Mouse (Mus musculus) left cerebral cortex, adult 2 months (tissue): ENCODE measurements around the gene Tomm6. TPM values are rescaled to one million over a fixed set of nuclear protein-coding genes. Genes with fewer than 3 reads are reported as not detected.

Experiments
- DNase-seq, 2 experiments: peaks; one replicate each; pipeline ENCODE4 v3.0.0; 2021 to 2022; ENCODE audit warnings: low spot score in 2 of 2, mixed read lengths in 1 of 2; ENCODE audit errors: extremely low spot score in 1 of 2
- H3K27ac ChIP-seq: fragments of 200-600 bp; 2 replicates; pipeline ENCODE4 v1.8.1; 2022
- H3K4me3 ChIP-seq: fragments of 200-600 bp; 2 replicates; pipeline ENCODE4 v1.8.1; 2022
- CTCF ChIP-seq: fragments of 200-600 bp; IDR thresholded peaks from 2 replicates; pipeline ENCODE4 v1.8.1; 2022; ENCODE audit warnings: antibody characterized with exemption, mild to moderate bottlenecking, moderate library complexity
- intact Hi-C: fragments of 180-260 bp; cut with DNase I; formaldehyde crosslinking; loops from one replicate; pipeline ENCODE4 v1.15.1; 2025
- total RNA-seq, 2 experiments: library from RNA; stranded (reverse); gene quantifications; 2 replicates each; pipeline ENCODE4 v1.2.3; 2021

The Tomm6 gene
- total RNA-seq, 2 experiments from 2014 or later: 185 to 208 TPM

DNA sequence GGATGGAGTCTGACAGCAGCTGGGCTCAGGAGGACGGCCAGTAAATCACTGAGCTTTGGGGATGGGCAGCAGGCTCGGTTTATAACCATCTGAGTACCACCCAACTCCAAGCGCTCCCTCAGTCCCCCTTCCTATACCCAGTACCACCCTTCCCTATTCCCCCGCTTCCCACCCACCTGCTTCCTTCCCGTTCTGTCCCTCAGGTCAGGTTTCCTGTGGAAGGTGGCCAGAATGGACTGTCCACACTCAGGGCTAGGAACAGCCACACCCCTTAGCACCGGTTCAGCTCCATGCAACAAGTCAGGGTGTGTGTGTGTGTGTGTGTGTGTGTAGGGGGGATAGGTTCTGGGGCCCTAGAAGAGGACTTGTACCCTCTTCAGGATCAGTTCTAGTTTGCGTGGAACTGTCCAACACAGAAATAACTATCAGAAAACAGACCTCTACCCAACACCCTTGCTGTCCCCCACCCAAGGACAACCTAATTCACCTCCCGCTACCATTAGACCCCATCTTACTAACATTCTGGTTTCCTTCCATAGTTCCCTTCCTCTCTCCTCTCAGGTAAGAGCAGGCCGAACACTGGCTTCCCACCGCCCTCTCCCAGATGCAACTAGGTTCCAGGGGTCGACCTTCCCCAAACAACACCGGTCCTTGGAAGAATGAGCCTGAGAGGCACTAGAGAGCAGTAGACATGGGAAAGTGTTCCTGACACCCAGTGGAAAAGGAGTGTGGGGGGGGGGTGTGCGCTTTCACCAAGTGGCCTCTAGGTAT is 5.7 kb upstream of the Tomm6 start:
- intact Hi-C loops: no loop called here
- H3K27ac ChIP-seq: no peak overlapping the region
- TF ChIP-seq CTCF: no peak

DNA sequence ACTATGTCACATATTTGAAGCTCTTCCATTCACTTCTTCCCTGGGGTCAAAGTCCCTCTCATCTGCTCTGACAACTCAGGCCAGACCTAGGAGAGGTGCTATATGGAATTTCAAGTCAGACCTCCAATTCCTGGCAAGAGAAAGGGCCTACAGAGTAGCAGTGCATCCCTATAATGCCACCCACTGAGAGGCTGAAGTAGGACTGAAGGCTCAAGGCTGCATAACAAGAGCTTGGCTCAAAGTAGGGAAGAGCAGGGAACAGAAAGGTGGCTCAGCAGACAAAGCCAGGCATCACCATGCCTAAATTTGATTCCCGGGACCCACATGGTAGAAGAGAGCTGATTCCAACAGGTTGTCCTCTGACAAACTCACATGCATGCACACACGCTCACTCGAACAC is 3.5 kb upstream of the Tomm6 start:
- Histone ChIP-seq H3K27ac (no peak overlapping the region), H3K4me3 (no peak overlapping the region)
- DNase-seq: no peak
- intact Hi-C loops: no loop called here
- no peak for TF ChIP-seq CTCF

More for the DNA sequence above, 5.7 kb upstream of the Tomm6 start:
- no peak for DNase-seq
- H3K4me3 ChIP-seq: peak overlapping the region; percentile 79

DNA sequence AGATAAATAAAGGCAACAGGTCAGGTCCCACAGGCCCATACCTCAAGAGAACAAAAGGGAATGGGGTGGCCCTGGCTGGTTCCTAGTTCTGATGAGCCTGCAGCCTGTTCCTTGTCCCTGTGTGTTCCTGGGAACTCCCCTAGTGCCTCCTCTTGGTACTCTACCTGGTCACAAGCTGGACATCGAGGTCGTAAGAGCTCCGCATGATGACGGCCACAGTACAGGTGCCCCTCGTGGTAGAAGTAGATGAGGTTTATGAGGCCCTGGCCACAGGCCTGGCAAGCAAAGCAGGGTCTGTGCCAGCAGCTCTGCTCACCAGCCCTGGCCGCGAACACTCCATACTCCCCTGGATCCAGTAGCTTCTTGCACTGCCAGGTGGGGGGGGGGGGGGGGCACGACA is 1.7 kb upstream of the Tomm6 start:
- no peak overlapping the region; the same call in 1 of the 2 replicates for H3K27ac ChIP-seq
- intact Hi-C loops: loop anchor here (5.0 to 10.0 kb wide), 3 partner anchors 78 to 325 kb away; partner anchors contain the start of genes Bysl, Gm20517, Med20 and Mrps10
- DNase-seq: no peak
- peak overlapping the region; percentile 93 for H3K4me3 ChIP-seq
- TF ChIP-seq CTCF: no peak; the same call in 1 of the 2 replicates

DNA sequence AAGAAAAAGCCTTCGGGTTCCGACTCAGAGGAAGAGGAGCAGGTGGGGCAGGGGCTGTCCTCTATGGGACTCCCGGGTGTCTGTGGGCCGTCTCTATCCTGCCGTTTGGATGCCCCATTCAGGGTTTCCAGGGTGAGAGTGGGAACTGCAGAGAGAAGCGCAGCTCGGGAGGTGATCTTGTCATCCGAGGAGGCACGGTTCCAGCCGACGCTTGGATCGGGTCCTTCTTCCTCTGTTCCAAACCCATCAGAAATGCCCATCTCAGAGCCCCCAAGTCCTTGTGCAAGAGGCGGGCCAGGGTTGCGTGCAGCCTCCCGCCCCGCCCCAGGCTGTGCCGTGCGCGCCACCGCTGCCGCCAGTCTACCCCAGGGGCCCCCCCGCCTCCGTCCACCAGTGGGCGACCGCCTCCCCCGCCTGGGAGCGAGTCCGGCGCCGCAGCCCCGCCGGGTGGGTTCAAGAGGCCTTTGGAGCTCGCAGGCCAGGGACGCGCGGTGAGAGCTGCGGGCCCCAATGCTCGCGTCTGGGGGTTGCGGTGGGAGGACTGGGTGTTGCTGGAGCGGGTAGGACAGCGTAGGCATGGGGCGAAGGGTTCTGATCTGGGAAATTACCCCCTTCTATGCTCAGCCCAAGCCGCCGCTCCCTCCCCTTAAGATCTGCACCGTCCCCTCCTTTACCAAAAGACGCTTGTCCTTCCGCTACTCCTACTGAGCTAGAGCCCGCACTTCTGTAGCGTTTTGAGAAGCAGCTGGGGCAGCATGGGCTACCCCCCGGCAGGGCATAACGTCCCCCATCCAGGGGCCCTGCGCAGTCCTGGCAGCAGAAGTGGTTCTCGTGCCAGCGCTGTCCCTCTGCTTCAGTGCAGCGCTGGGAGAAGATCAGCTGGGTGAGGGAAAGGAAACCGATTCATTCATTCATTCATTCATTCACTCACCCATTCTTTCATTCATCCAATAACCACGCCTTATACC is 706 bp upstream of the Tomm6 start, which contains the start of gene Frs3:
Gene Frs3 (plus strand): TSS at position 423 of the 968 bp plus-strand sequence.
- H3K4me3 ChIP-seq: peak within 1 kb of the TSS; percentile 93

DNA sequence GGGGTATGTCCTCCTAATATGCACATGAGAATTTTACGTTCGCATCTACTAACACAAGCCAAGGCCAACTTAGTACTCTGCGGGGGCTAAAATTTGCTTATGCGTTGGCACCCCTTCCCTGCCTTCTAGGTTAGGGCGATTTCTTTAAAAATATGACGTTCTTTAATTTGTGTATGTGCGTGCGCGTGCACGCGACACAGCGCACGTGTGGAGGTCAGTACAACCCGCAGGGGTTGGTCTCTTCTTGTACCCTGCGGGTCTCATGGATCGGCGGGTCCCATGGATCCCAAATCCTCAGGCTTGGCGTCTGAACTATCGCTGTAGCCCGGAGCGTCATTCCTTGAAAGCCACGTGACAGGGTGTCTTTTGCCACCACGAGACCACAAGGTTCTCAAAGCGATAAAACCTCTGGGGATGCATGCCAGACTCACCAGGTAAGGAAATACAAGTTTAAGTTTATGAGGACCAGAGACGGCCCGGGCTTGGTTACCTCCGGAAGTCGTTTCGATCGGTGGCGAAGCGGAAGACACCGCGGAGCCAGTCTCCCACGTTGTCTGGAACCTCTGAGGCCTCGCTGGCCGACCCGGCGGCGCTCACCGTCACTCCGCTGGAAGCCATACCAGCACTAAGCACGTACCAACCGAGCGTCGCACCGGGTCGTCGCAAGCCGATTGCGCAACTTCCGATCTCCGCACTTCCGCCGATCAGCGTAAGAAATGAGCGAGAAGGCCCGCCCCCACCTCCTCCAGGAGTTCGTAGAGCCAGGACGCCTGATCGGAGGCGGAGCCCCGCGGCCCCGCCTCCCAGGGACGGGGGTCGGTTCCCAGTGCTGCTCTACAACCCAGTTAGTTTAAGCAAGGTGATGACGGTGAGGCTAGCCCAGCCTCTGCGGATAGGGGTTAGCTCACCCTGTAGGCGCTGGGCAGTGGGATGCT is 510 bp downstream of the Tomm6 start:
- intact Hi-C loops: loop anchor here (5.0 to 10.0 kb wide), 3 partner anchors 75 to 323 kb away; partner anchors contain the start of genes Bysl, Gm20517, Med20 and Mrps10
- DNase-seq: peak; percentile 95 to 97
- Histone ChIP-seq H3K4me3 (peak overlapping the region; percentile 93), H3K27ac (peak overlapping the region; percentile 90)
- no peak for TF ChIP-seq CTCF

More for the DNA sequence above, 706 bp upstream of the Tomm6 start, which contains the start of gene Frs3:
- DNase-seq: peak; percentile 78 to 81
- intact Hi-C loops: loop anchor here (5.0 to 10.0 kb wide), 3 partner anchors 77 to 324 kb away; partner anchors contain the start of genes Bysl, Gm20517, Med20 and Mrps10
- peak within 1 kb of the TSS; percentile 90 for H3K27ac ChIP-seq
- peak; percentile 18 for TF ChIP-seq CTCF

DNA sequence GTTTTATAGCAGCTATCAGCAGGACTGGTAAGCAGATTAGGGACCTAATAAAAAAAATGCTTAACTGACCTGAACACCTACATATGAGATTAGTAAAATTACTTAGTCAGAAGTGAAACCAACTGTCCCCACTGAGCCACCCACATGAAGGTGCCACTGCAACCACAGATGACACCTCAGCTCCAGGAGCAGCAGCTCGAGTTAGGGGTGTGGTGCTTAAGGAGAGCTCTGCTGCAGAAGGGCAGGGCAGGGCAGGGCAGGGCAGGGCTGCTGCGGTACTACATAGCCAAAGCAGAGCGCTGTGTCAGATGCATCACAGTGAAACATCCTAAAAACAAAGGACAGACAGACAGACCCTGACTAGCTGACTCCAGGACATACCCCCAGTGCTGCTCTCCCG is 5.3 kb downstream of the Tomm6 start:
- intact Hi-C loops: loop anchor here (10.0 kb wide), 1 partner anchor 318 kb away; the partner anchor contains the start of gene Mrps10
- no peak for TF ChIP-seq CTCF
- no peak for DNase-seq

DNA sequence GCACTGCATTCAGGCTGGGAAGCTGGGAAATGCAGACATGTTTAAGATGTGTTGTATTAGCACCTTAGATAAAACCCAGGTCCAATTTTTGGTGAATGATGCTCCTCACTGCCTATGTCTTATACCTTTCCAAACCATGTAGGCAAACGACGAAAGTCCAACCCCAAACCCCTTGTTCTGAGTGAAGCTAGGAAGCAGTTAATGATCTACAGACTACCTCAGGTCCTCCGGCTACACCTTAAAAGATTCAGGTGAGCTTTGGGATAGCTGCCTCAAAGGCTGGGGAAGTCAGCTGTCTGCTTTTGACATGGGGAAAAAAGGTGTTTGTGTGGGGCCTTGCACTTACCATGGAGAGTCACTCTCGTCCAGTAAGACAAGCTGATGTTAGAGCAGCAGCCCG is 9.5 kb downstream of the Tomm6 start:
- no peak for DNase-seq
- intact Hi-C loops: no loop called here
- no peak for TF ChIP-seq CTCF
- Histone ChIP-seq H3K4me3 (no peak overlapping the region), H3K27ac (no peak overlapping the region)

More for the DNA sequence above, 5.3 kb downstream of the Tomm6 start:
- Histone ChIP-seq H3K27ac (no peak overlapping the region), H3K4me3 (no peak overlapping the region)

DNA sequence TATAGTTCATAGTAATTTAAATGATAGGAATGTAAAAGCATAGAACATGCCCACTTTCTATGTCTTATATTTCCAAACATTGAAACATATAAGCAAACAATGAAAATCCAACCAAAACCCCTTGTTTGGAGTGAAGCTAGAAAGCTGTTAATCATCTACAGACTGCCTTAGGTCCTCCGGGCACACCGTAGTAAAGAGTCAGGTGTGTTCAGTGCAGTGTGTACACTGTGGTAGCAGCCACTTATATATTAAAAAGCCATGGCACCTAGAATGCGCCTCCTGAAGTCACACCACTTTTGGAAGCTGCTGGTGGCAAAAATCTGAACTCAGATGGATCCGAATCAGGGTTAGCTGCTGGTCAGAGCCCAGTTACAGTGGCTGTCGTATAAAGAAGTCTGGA is 9.9 kb downstream of the Tomm6 start:
- intact Hi-C loops: no loop called here
- no peak for DNase-seq
- H3K4me3 ChIP-seq: no peak overlapping the region
- no peak for TF ChIP-seq CTCF
- H3K27ac ChIP-seq: no peak overlapping the region

DNA sequence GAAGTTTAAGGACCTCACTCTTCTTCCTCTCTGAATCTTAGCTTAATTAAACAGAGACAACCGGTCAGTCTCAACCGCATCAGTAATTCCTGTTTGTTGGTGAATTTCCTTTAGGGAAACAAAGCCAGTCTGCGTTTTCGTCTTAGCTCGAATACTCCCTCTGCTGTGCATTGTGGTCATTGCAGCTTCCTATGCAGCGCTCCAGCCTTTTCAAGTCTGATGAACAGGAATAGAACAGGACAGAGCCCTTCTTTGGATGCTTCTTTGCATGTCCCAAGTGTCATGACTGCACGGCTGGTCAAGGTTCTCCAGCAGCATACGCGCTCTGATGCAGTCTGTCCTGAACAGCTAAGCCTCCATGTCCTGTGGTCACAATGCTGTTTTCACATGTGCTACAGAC is 11.6 kb downstream of the Tomm6 start:
- intact Hi-C loops: no loop called here
- Histone ChIP-seq H3K27ac (no peak overlapping the region), H3K4me3 (no peak overlapping the region)
- TF ChIP-seq CTCF: peak; percentile 91
- DNase-seq: peak; percentile 74 to 79

DNA sequence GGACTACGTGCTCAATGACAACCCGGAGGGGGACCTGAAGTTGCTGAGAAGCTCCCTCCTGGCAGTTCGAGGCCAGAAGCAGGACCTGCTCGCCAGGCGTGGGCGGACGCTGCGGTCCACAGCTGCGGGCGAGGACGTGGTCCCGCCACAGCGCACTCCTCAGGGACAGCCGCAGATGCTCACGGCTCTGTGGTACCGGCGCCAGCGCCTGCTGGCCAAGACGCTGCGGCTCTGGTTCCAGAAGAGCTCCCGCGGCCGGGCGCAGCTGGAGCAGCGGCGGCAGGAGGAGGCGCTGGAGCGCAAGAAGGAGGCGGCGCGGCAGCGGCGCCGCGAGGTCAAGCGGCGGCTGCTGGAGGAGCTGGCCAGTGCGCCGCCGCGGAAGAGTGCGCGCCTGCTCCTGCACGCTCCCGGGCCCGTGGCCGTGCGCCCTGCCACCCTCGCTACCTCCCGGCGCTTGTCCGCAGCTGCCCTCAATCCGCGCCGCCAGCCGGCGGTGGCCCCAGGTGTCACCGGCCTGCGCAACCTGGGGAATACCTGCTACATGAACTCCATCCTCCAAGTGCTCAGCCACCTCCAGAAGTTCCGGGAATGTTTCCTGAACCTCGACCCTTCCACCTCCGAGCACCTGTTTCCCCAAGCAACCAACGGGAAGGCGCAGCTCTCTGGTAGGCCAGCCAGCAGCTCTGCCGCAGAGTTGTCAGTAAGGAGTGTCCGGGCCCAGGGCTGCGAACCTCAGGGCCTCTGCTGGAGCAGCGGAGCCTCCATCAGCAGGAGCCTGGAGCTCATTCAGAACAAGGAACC is 15.7 kb downstream of the Tomm6 start:
- TF ChIP-seq CTCF: peak; percentile 5
- intact Hi-C loops: loop anchor here (5.0 kb wide), 2 partner anchors 45 to 160 kb away; no protein-coding TSS in a partner anchor
- H3K27ac ChIP-seq: peak overlapping the region; percentile 78
- DNase-seq: peak; percentile 55 to 61
- peak overlapping the region; percentile 57 for H3K4me3 ChIP-seq
